Mouse (Mus musculus) right cerebral cortex, postnatal 36 days (tissue): ENCODE measurements around the gene Gm21748.
"Not testable (repeated sequence)": the region's sequence is repeated elsewhere in the genome, so short reads cannot be mapped to it uniquely, and the experiment has no call there.

Source experiments
- DNase-seq, 2 experiments: peaks; one replicate each; pipeline ENCODE4 v3.0.0; 2022; ENCODE audit warnings: low spot score in 2 of 2, mixed read lengths in 1 of 2

Gene Gm21748

DNA sequence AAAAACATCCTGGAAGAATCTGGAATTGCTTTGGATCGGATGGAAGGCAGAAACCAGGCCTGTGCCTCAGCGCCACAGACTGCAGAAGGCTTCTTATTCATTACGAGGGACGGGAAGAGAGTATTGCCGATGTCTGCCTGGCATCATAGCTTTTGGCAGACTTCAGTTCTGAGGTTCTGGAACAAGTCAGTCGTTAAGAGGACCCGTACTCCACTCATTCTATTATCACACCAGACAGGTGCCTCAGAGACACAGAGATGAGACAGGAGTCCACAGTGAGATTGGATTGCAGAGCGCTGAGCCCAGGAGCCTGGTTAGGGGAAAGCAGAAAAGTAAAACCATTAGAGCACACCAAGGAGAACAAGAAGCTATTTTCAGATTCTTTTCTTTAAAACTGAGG lies at the start of gene Gm21748:
Gene Gm21748 (minus strand): TSS at position 101 of the 400 bp plus-strand sequence.
- not testable (repeated sequence) for DNase-seq
